In the genomic region with DNA sequence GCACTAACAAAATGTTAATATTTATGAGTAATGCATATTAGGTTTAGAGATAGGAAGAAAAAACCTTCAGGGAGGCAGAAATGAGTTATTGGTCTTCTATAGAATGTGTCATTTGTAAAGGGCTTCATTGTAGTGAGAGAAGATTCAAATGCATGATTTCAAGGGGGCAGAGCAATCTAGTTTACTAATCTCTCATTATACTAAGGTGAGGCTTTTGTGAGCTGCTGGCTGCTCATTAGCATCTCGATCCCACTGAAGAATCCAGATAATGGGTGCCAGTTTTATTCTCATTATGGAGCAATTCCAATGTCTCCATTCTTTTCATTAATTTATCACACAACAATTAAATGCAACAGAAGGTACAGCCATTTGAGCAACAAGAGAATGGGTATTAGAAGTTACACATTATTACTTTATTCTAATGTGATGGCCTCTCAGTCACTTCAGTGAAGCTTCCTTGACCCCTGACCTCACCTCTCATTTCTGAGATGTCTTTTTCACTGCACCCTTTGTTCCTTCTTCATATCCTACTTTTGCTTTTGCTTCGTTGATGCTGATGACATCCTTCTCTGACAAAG, we compare ENCODE assay signal across 15 mouse cellular contexts.
"Had no signal": no experiment of that assay in that cellular context is flagged by ENCODE, and none has a peak within 500 bp of the region (broad histone marks: within the 10 kb centered on the region; RNA-seq: fewer than 3 reads in every experiment).

No protein-coding gene starts in this region.

- H3K4me1 ChIP-seq: limb, embryonic 10.5 days; liver, embryonic 15.5 days; neural tube, embryonic 13.5 days had no signal

- H3K36me3 ChIP-seq: limb, embryonic 10.5 days; liver, embryonic 15.5 days; neural tube, embryonic 13.5 days had no signal

- H3K4me2 ChIP-seq: liver, embryonic 11.5 days; liver, embryonic 15.5 days; neural tube, embryonic 13.5 days had no signal

- H3K9me3 ChIP-seq: limb, embryonic 10.5 days; liver, embryonic 15.5 days; neural tube, embryonic 13.5 days had no signal

- H3K27me3 ChIP-seq: liver, embryonic 15.5 days; neural tube, embryonic 13.5 days had no signal

- ATAC-seq: lung, postnatal 0 days had no signal

- H3K9ac ChIP-seq: liver, embryonic 15.5 days; neural tube, embryonic 13.5 days had no signal

- H3K27ac ChIP-seq: kidney, postnatal 0 days; limb, embryonic 10.5 days; liver, embryonic 15.5 days; neural tube, embryonic 13.5 days had no signal

- DNase-seq: kidney, adult 11 months; kidney, adult 9 months; kidney, postnatal 36 days; layer of hippocampus, adult 9-11 months; lung, adult 2 months; lung, postnatal 36 days; midbrain, embryonic 14.5 days; thymus, adult 18-20 months; thymus, postnatal 14 days had no signal

- H3K4me3 ChIP-seq: limb, embryonic 10.5 days; liver, embryonic 15.5 days; neural tube, embryonic 13.5 days had no signal
